Mouse (Mus musculus): ENCODE measurements at regions not wholly inside any gene's neighbourhood (a gene's known extent, or its start where the extent isn't known, plus 50 kb on each side); places are given as distances from the start of the nearest gene placed in this dataset.

DNA sequence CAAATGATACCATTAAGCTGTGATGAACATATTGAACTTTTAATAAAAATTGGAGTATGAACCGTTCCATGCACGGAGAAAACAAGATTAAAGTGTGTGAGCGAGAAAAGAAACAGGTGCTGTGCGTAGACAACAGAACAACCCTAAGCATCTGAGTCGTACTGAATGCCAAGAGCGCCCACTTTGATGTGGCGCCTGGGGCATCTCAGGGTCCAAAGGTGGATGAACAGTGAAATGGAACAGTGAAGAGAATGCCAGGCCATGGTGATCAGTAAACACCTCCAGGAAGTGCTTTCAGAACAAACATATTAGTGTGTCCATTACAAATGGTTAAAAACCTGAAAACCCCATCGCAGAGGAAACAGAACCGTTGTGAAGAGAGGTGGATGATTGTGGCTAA, 94.0 kb upstream of the Ednrb start:
- DNase-seq (ENCODE audit: low read depth, low spot score) = no peak

GRCm38 (mm10) chr14:103937700-103938099, 93.5 kb upstream of the Ednrb start:
- DNase-seq (ENCODE audit: low read depth, low spot score) = no peak

DNA sequence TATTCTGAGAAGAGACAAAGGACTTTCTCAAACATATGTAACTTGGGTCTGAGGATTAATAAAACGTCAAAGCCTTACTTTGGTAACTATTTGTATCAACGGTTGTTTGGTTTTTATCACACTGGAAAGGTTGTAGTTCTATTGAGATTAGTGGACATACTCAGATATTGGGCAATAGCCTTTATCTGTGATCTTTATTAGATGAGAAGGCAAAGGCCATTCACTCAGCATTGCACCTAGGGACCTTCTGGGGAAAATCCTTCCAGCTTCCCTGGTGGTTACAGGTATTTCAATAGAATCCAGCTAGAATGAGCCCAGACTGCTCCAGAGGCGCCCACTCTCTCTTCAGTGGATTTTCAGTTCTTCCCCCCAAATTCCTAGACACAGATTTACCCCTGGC, 89.6 kb upstream of the Ednrb start:
- DNase-seq (ENCODE audit: low read depth, low spot score) = no peak

DNA sequence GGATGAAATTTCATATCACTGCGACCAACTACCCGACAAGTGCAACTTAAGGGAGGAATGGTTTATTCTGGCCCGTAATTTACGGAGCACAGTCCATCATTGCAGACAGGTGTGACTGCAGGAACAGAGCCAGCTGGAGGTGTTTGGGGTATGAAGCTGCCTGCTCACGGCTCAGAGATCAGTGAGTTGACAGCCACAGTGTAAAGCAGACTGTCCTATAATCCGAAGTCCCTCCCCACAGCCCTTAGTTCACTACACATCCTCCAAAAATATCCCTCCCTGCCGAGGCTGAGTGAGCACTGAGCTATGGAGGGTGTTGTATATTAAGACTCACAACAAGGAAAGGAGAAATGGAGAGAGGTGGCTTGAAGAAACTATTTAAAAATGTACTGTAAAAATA, 88.0 kb upstream of the Ednrb start:
- no peak for DNase-seq (ENCODE audit: low read depth, low spot score)

DNA sequence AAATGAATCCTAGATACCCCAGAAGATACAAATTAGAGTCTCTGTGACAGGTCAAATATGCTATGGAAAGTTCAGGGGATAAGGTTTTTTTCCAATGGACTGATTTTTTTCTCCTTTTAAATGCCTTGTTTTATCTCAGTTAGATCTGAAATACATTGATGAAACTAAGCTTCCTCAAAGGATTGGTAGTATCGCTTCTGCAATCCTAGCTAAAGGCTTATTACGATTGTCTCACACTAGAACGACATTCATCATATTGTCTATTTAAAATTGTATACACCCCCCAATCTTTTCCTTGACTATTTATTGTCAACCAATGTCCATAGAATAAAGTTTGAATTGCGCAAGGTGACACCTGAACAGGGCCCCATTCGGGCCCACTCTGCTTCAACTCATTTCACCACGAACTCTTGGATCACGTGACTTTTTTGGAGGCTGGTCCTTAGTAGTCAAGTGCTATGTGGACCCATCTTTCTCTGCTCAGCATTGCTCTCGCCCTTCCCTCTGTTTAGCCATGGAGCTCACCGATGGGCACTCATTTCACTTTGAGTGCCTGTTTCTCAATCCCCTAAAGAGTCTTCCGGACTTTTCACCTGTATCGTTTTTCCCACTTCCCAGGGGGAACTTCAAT, 85.6 kb upstream of the Ednrb start:
- no peak for DNase-seq (ENCODE audit: low read depth, low spot score)

- no peak for DNase-seq (ENCODE audit: low read depth, low spot score)
Measured at GRCm38 (mm10) chr14:103929155-103929729, 85.0 kb upstream of the Ednrb start.

GRCm38 (mm10) chr14:103920169-103920568, 76.0 kb upstream of the Ednrb start:
- no peak for DNase-seq (ENCODE audit: low read depth, low spot score)

DNA sequence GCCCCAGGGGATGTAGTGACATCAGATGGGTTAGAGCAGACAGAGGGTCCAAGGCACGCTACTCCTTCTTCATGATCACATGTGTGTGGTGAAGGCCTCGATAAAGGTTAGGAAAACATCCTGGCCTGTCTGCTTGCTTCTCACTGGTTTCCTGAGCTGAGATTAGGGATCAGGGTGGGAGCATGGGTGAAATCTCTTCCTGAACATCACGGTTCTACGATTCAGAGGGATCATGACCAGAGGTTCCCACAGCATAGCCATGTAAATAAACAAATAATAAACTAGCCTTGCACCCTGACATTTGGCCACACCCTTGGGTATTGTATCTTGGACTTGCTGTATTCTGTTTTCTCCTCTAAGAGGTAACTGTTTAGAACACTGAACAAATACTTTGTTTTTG, 75.2 kb upstream of the Ednrb start:
- no peak for DNase-seq (ENCODE audit: low read depth, low spot score)

DNA sequence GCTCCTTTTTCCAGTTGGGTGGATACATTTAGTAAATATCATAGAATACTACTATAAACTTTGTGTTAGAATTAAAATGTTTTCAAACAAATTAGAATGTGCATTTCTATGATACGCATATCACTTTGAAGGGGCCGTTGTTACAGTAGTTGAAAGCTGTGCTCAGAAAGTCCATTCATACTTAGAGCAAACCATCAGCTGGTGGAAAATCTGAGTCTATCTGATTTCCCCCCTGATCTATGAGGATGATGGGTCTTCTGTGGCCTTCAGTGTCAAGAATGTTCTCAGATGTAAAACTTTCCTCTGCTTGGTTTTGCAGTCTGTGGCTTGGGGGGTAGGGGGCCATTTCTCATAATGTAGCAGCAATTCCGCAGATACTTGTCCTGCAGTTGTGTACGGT, 69.3 kb upstream of the Ednrb start:
- DNase-seq (ENCODE audit: low read depth, low spot score) = no peak

DNA sequence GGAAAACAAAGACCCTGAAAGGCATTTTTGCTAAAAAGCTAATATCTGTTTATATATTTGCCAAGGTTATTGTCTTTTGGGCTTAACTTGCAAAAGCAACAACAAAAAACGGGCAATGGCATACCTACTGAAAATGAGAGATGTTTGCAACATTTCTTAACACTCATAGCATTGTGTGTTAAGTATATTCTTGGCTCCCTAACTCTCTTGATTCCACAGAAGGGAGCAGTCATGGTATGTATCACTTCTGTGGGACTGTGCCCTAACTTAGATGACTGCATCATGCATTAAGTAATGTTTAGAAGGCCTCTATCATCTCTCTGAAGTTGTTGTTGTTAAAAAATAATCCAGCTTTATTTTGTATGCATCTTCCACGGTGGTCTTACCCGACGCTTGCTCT, 67.5 kb upstream of the Ednrb start:
- no peak for DNase-seq (ENCODE audit: low read depth, low spot score)

GRCm38 (mm10) chr14:103911280-103911679, 67.1 kb upstream of the Ednrb start:
- DNase-seq (ENCODE audit: low read depth, low spot score) = no peak

DNA sequence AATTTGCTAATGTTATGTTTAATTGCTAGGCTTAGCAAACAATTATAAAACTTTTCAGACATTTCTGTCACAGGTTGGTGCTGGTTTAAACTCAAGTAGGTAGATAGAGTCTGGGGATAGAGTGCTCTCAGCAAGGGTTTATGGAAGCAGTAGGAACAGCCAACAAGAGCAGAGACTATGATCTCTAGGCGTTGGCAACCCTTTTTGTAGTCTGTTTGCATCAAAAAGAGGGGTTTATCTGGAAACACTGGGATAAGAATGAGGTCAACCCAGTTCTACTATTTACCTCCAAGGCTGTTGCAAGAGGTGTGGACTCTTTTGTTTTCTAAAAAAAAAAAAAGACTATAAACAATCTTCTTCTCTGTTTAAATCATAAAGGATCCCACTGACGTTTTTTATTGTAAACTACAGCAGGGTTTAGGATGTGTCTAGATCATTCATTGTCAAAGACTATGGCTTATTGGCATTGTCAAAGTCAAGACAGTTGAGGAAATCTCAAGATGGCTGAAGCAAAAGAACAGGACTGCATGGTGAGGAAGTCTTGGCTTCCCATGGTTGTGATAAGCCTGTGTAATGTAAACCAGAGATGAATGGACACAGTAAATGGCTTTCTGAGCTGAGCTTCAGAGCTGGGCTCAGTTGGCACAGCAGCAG, 62.3 kb upstream of the Ednrb start:
- no peak for DNase-seq (ENCODE audit: low read depth, low spot score)

DNA sequence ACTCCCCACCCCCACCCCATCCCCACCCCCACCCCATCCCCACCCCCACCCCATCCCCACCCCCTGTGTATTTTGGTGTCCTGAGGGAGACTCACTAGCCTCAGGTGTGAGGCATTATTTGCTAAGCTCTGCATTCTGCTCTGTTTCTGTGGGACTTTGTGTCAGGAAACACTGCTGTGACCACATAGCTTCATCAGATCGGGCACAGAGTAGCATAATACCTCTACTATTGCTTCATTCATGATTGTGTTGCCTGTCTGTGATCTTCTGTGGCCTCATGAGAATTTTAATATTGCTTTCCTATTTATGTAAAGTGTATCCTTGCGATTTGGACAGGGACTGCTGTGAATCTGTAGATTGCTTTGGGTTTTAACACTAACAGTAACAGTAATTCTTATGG, 56.6 kb upstream of the Ednrb start:
- DNase-seq (ENCODE audit: low read depth, low spot score) = no peak

DNA sequence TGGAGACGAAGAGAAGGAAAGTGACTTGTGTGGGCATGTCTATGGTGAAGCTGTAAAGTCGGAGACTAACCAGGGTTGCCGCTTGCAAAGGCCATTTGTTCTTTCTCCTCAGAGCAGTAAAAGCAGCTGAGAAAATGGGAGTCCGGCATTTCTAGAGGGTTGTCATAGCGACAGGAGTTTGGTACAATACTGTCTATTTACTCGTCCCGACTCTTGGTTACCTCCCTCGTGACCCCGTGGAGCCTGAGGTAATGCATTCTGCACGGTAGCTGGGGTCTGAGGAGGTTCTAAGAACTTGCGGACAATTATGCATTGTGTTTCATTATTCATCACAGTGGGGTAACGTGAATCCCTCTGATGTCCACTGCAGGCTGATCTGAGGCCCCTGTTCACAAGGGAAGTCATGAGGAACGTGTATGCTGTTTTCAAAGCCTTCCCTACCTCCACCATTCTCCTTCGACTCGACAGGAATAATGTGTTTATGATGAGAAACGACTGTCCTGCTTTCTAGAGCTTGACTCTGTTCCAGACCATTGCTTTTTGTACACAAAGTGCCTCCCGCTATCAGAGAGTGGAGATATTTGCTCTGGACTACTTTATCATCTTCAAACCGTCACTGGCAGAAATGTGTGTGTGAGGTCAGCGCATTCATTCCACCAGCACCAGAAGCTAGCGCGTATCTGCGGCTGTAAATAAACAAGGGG, 55.1 kb upstream of the Ednrb start:
- DNase-seq (ENCODE audit: low read depth, low spot score) = no peak

DNA sequence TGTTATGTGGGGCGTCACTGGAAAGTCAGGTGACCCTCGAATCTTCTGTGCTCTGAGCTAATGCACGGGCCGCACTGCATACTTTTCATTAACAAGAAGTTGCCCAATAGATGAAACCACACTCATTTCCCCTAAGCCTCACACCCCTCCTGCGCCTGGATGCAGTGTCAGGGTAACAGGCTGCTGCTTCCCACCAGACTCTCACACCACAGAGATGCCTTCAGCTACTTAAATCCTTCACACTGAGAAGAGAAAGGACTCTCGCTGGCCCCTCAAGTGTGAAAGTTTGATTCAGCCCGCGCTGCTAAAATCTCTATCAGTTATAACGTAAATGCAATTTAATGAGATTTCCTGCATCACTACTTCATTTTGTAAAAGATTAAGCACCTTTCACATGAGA, 54.5 kb upstream of the Ednrb start:
- DNase-seq (ENCODE audit: low read depth, low spot score) = no peak

DNA sequence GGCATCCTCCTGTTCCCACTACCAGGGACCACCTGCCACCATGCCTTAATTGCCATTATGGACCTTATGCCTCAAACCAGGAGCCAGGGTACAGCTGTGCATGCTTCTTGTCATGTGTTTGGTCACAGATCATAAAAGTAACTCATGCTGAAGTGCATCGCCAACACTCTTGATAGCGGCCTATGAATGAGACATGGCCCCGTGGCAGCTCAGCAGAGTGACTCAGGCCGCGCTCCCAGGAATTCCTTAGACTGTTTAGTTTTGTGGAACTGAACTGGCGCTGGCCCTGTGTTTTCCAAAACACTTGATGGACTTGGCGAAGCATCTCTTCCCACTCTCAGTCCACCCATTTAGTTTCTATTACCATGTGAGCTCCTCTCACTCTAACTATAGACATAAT, 51.1 kb upstream of the Ednrb start:
- DNase-seq (ENCODE audit: low read depth, low spot score) = no peak
